Mouse (Mus musculus) hindbrain, embryonic 16.5 days (tissue): ENCODE measurements at regions not wholly inside any gene's neighbourhood (a gene's known extent, or its start where the extent isn't known, plus 50 kb on each side); places are given as distances from the start of the nearest gene placed in this dataset.
"Not testable (repeated sequence)": the region's sequence is repeated elsewhere in the genome, so short reads cannot be mapped to it uniquely, and the experiment has no call there.

Experiments
- ATAC-seq: fragments of 200-750 bp; cut with Nextera tagmentation; 2 replicates; pipeline ENCODE4 v1.8.0; 2017; ENCODE audit warnings: moderate TSS enrichment, moderate library complexity
- H3K27ac ChIP-seq: fragments of 300-500 bp; sonication (generic); 2 replicates; pipeline ENCODE4 v1.5.1; 2014; ENCODE audit warnings: low read depth, mild to moderate bottlenecking, control low read depth, low read length, moderate library complexity
- H3K27me3 ChIP-seq: fragments of 300-500 bp; sonication (generic); replicated peaks from 2 replicates; pipeline ENCODE4 v1.6.1; 2014; ENCODE audit warnings: low read length; ENCODE audit not compliant: control insufficient read depth, insufficient read depth
- H3K36me3 ChIP-seq: fragments of 300-500 bp; sonication (generic); 2 replicates; pipeline ENCODE4 v1.6.1; 2014; ENCODE audit warnings: mild to moderate bottlenecking, low read length, moderate library complexity, mixed read lengths; ENCODE audit not compliant: control insufficient read depth, insufficient read depth
- H3K4me1 ChIP-seq: fragments of 300-500 bp; sonication (generic); 2 replicates; pipeline ENCODE4 v1.6.1; 2014; ENCODE audit warnings: low read depth, low read length; ENCODE audit not compliant: control insufficient read depth, insufficient read depth
- H3K4me2 ChIP-seq: fragments of 300-500 bp; sonication (generic); 2 replicates; pipeline ENCODE4 v1.6.1; 2014; ENCODE audit warnings: mild to moderate bottlenecking, low read length, control low read depth, moderate library complexity
- H3K4me3 ChIP-seq: fragments of 300-500 bp; sonication (generic); 2 replicates; pipeline ENCODE4 v1.5.1; 2014; ENCODE audit warnings: mild to moderate bottlenecking, low read length, control low read depth, moderate library complexity
- H3K9ac ChIP-seq: fragments of 300-500 bp; sonication (generic); 2 replicates; pipeline ENCODE4 v1.6.1; 2014; ENCODE audit warnings: low read depth, mild to moderate bottlenecking, control low read depth, low read length, moderate library complexity
- H3K9me3 ChIP-seq: fragments of 300-500 bp; sonication (generic); 2 replicates; pipeline ENCODE4 v1.6.1; 2014; ENCODE audit warnings: mild to moderate bottlenecking, low read length, moderate library complexity; ENCODE audit not compliant: control insufficient read depth
- WGBS: fragments of 180-500 bp; shearing (Covaris S2); extraction: QIAGEN DNeasy Blood & Tissue Kit; methylation state at CpG from one replicate; pipeline ENCODE4 v1.1.7; 2014; 5-methylcytosine and 5-hydroxymethylcytosine counted together

- H3K36me3 ChIP-seq, result no peaks in the 10 kb centered on the region
- H3K27me3 ChIP-seq, result no peaks in the 10 kb centered on the region
- no peak overlapping the region for H3K4me2 ChIP-seq
- no peak for ATAC-seq
- no peak overlapping the region for H3K4me3 ChIP-seq
- no peaks in the 10 kb centered on the region for H3K9me3 ChIP-seq
- H3K9ac ChIP-seq, result no peak overlapping the region
- WGBS, result 33% methylated on average over 2 of the region's 2 CpGs
- no peaks in the 10 kb centered on the region for H3K4me1 ChIP-seq
- H3K27ac ChIP-seq, result no peak overlapping the region
Observed at GRCm38 (mm10) chr5:40177982-40178748, 422.9 kb upstream of the Hs3st1 start.

GRCm38 (mm10) chr5:40136740-40137285 lies 381.5 kb upstream of the Hs3st1 start:
- H3K27me3 ChIP-seq, result no peaks in the 10 kb centered on the region
- 89% methylated on average over 3 of the region's 3 CpGs for WGBS
- H3K9ac ChIP-seq, result no peak overlapping the region
- no peak overlapping the region for H3K27ac ChIP-seq
- no peaks in the 10 kb centered on the region for H3K4me1 ChIP-seq
- H3K4me2 ChIP-seq, result no peak overlapping the region
- no peaks in the 10 kb centered on the region for H3K36me3 ChIP-seq
- ATAC-seq, result no peak
- H3K9me3 ChIP-seq, result no peaks in the 10 kb centered on the region
- H3K4me3 ChIP-seq, result no peak overlapping the region

- no peaks in the 10 kb centered on the region for H3K27me3 ChIP-seq
- no peaks in the 10 kb centered on the region for H3K4me1 ChIP-seq
- H3K9ac ChIP-seq, result no peak overlapping the region
- H3K36me3 ChIP-seq, result no peaks in the 10 kb centered on the region
- no peak overlapping the region for H3K27ac ChIP-seq
- no peak overlapping the region for H3K4me3 ChIP-seq
- ATAC-seq, result no peak
- no peak overlapping the region for H3K4me2 ChIP-seq
- no peaks in the 10 kb centered on the region for H3K9me3 ChIP-seq
- 73% methylated on average over 1 of the region's 1 CpGs for WGBS
Observed at GRCm38 (mm10) chr5:40124337-40124736, 369.1 kb upstream of the Hs3st1 start.

GRCm38 (mm10) chr5:40116849-40117248 lies 361.6 kb upstream of the Hs3st1 start:
- no peak for ATAC-seq

GRCm38 (mm10) chr5:40089576-40089975 lies 334.3 kb upstream of the Hs3st1 start:
- not testable (repeated sequence) for H3K4me1 ChIP-seq, H3K9me3 ChIP-seq, H3K4me2 ChIP-seq, H3K36me3 ChIP-seq, H3K4me3 ChIP-seq, H3K9ac ChIP-seq, H3K27ac ChIP-seq, ATAC-seq, H3K27me3 ChIP-seq
- 91% methylated on average over 5 of the region's 5 CpGs for WGBS

More at GRCm38 (mm10) chr5:40116849-40117248, 361.6 kb upstream of the Hs3st1 start:
- Histone ChIP-seq H3K4me1 (no peaks in the 10 kb centered on the region), H3K4me2 (no peak overlapping the region), H3K9me3 (no peaks in the 10 kb centered on the region), H3K36me3 (no peaks in the 10 kb centered on the region), H3K4me3 (no peak overlapping the region), H3K27ac (no peak overlapping the region), H3K27me3 (no peaks in the 10 kb centered on the region), H3K9ac (no peak overlapping the region)

- 76% methylated on average over 5 of the region's 5 CpGs for WGBS
Observed at GRCm38 (mm10) chr5:40045288-40045687, 290.0 kb upstream of the Hs3st1 start.

GRCm38 (mm10) chr5:40034452-40034851 lies 279.2 kb upstream of the Hs3st1 start:
- 70% methylated on average over 5 of the region's 5 CpGs for WGBS
- no peaks in the 10 kb centered on the region for H3K27me3 ChIP-seq
- ATAC-seq, result no peak
- no peak overlapping the region for H3K4me2 ChIP-seq
- no peak overlapping the region for H3K27ac ChIP-seq
- H3K36me3 ChIP-seq, result no peaks in the 10 kb centered on the region
- no peaks in the 10 kb centered on the region for H3K9me3 ChIP-seq
- no peak overlapping the region for H3K4me3 ChIP-seq
- H3K9ac ChIP-seq, result no peak overlapping the region
- no peaks in the 10 kb centered on the region for H3K4me1 ChIP-seq

More at GRCm38 (mm10) chr5:40045288-40045687, 290.0 kb upstream of the Hs3st1 start:
- Histone ChIP-seq H3K9me3 (no peaks in the 10 kb centered on the region), H3K27ac (no peak overlapping the region), H3K27me3 (no peaks in the 10 kb centered on the region), H3K36me3 (no peaks in the 10 kb centered on the region), H3K4me3 (no peak overlapping the region), H3K9ac (no peak overlapping the region), H3K4me2 (no peak overlapping the region), H3K4me1 (no peaks in the 10 kb centered on the region)
- ATAC-seq, result no peak

GRCm38 (mm10) chr5:40033686-40034085 lies 278.4 kb upstream of the Hs3st1 start:
- ATAC-seq, result no peak
- Histone ChIP-seq H3K27ac (no peak overlapping the region), H3K4me2 (no peak overlapping the region), H3K9ac (no peak overlapping the region), H3K9me3 (no peaks in the 10 kb centered on the region), H3K27me3 (no peaks in the 10 kb centered on the region), H3K4me1 (no peaks in the 10 kb centered on the region), H3K4me3 (no peak overlapping the region), H3K36me3 (no peaks in the 10 kb centered on the region)
- WGBS, result 76% methylated on average over 2 of the region's 2 CpGs

- H3K27me3 ChIP-seq, result no peaks in the 10 kb centered on the region
- H3K4me3 ChIP-seq, result no peak overlapping the region
- ATAC-seq, result no peak
- H3K9ac ChIP-seq, result no peak overlapping the region
- WGBS, result 63% methylated on average over 6 of the region's 6 CpGs
- no peaks in the 10 kb centered on the region for H3K36me3 ChIP-seq
- H3K27ac ChIP-seq, result no peak overlapping the region
- no peak overlapping the region for H3K4me2 ChIP-seq
- H3K9me3 ChIP-seq, result no peaks in the 10 kb centered on the region
- no peaks in the 10 kb centered on the region for H3K4me1 ChIP-seq
Observed at GRCm38 (mm10) chr5:40030261-40030660, 275.0 kb upstream of the Hs3st1 start.
